Mouse (Mus musculus) heart, adult 2 months (tissue): ENCODE measurements around the gene Eno1.

ENCODE experiments used
- CTCF ChIP-seq: fragments of 200-600 bp; IDR thresholded peaks from 2 replicates; pipeline ENCODE4 v1.8.1; 2022; ENCODE audit warnings: antibody characterized with exemption, mild to moderate bottlenecking, moderate library complexity
- POLR2A ChIP-seq: fragments of 200-500 bp; IDR thresholded peaks from 2 replicates; pipeline ENCODE4 v1.6.1; 2011; ENCODE audit warnings: mild to moderate bottlenecking, low read depth, low read length, control low read depth; ENCODE audit not compliant: insufficient read depth

DNA sequence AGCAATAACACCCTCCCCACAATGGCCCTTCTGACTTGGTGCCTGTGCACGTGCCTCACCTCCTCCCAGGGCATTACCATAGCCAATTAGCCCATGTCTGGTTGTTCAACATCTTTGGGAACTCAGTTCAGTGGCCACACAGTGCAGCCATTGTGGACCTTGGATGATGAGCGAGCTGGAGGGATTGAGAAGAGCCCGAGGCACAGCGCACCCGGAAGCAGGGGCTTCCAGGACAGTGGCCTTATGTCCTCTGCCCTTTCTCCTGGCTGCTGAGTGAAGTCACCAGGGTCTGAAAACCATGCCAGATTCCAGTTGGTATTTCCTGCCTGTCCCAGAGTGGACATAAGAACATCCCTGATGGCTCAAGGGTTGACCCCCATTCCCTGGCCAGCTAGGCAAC lies 35.3 kb upstream of the Eno1 start, which contains the start of gene Car6:
- no peak for TF ChIP-seq CTCF
- no peak for TF ChIP-seq POLR2A
